Mouse (Mus musculus) forebrain, postnatal 0 days (tissue): ENCODE data around the gene Ttc19. TPM values are rescaled to one million over a fixed set of nuclear protein-coding genes. Genes with fewer than 3 reads are reported as not detected.

Source experiments
- ATAC-seq: fragments of 200-750 bp; cut with Nextera tagmentation; 2 replicates; pipeline ENCODE4 v1.8.0; 2017; ENCODE audit warnings: mild to moderate bottlenecking, moderate library complexity
- DNase-seq: peaks from one replicate; pipeline ENCODE4 v3.0.0-alpha.2; 2015
- H3K27ac ChIP-seq: fragments of 300-500 bp; sonication (generic); 2 replicates; pipeline ENCODE4 v1.5.1; 2014; ENCODE audit warnings: low read depth, mild to moderate bottlenecking, antibody characterized with exemption, low read length, moderate library complexity, mixed read lengths
- H3K27me3 ChIP-seq: fragments of 300-500 bp; sonication (generic); 2 replicates; pipeline ENCODE4 v1.6.1; 2014; ENCODE audit warnings: mild to moderate bottlenecking, low read length, mixed read lengths; ENCODE audit not compliant: insufficient read depth
- H3K36me3 ChIP-seq: fragments of 300-500 bp; sonication (generic); 2 replicates; pipeline ENCODE4 v1.6.1; 2014; ENCODE audit warnings: mild to moderate bottlenecking, moderate library complexity; ENCODE audit not compliant: insufficient read depth
- H3K4me1 ChIP-seq: fragments of 300-500 bp; sonication (generic); 2 replicates; pipeline ENCODE4 v1.6.1; 2014; ENCODE audit warnings: antibody characterized with exemption; ENCODE audit not compliant: insufficient read depth
- H3K4me2 ChIP-seq: fragments of 300-500 bp; sonication (generic); 2 replicates; pipeline ENCODE4 v1.6.1; 2014; ENCODE audit warnings: low read depth, mild to moderate bottlenecking, moderate library complexity
- H3K4me3 ChIP-seq: fragments of 300-500 bp; sonication (generic); 2 replicates; pipeline ENCODE4 v1.5.1; 2014; ENCODE audit warnings: low read depth, low read length, mixed read lengths
- H3K9ac ChIP-seq: fragments of 300-500 bp; sonication (generic); 2 replicates; pipeline ENCODE4 v1.6.1; 2014; ENCODE audit warnings: mild to moderate bottlenecking
- H3K9me3 ChIP-seq: fragments of 300-500 bp; sonication (generic); 2 replicates; pipeline ENCODE4 v1.6.1; 2016; ENCODE audit warnings: low read length
- CTCF ChIP-seq: sonication (generic); IDR thresholded peaks from 2 replicates; pipeline ENCODE4 v1.5.1; 2016; ENCODE audit warnings: antibody characterized with exemption, control low read depth, low read depth
- WGBS: fragments of 180-500 bp; shearing (Covaris S2); extraction: QIAGEN DNeasy Blood & Tissue Kit; methylation state at CpG from one replicate; pipeline ENCODE4 v1.1.7; 2014; 5-methylcytosine and 5-hydroxymethylcytosine counted together
- polyA plus RNA-seq: library from polyadenylated mRNA; unstranded; fragments of >200 nt; fragmentation: Nextera tagmentation; extraction: Ambion mirVana; gene quantifications from 2 replicates; pipeline ENCODE4 v1.2.1, GENCODE M21; 2015
- total RNA-seq: library from RNA; depleted of rRNA; stranded (reverse); fragments of >200 nt; gene quantifications from 2 replicates; pipeline ENCODE4 v1.2.3, GENCODE M21; 2014; rRNA removed

Gene Ttc19
- total RNA-seq, result 52.1 and 64.8 TPM in 2 replicates
- polyA plus RNA-seq, result 24.1 and 34.4 TPM in 2 replicates

GRCm38 (mm10) chr11:62280675-62281600, at the start of gene Ttc19, which contains the start of gene Zswim7:
Gene Ttc19 (plus strand): TSS chr11:62281473.
Gene Zswim7 (minus strand): TSS chr11:62281375.
- Histone ChIP-seq H3K27ac (peak within 1 kb of the TSS; percentile 90), H3K9me3 (no peaks in the 10 kb centered on the region), H3K4me1 (no peaks in the 10 kb centered on the region), H3K27me3 (no peaks in the 10 kb centered on the region), H3K4me2 (peak within 1 kb of the TSS; percentile 71), H3K4me3 (peak within 1 kb of the TSS; percentile 74), H3K36me3 (peaks cover 12% of the 10 kb centered on the region), H3K9ac (peak within 1 kb of the TSS; percentile 82)
- WGBS, result under 1% methylated on average over 67 of the region's 68 CpGs
- ATAC-seq (peak; percentile 97), DNase-seq (peak; percentile 96)
- TF ChIP-seq CTCF, result peak; percentile 83

- no peaks in the 10 kb centered on the region for H3K9me3 ChIP-seq
- no peak overlapping the region for H3K4me3 ChIP-seq
- H3K27ac ChIP-seq, result no peak overlapping the region
- DNase-seq, result no peak
- WGBS, result 81% methylated on average over 12 of the region's 12 CpGs
- no peak for ATAC-seq
- H3K27me3 ChIP-seq, result no peaks in the 10 kb centered on the region
- no peak overlapping the region for H3K9ac ChIP-seq
- no peak for TF ChIP-seq CTCF
- H3K4me2 ChIP-seq, result no peak overlapping the region
- no peaks in the 10 kb centered on the region for H3K4me1 ChIP-seq
- no peaks in the 10 kb centered on the region for H3K36me3 ChIP-seq
Observed at GRCm38 (mm10) chr11:62240631-62241261, 40.5 kb upstream of the Ttc19 start.

- no peaks in the 10 kb centered on the region for H3K4me1 ChIP-seq
- H3K4me2 ChIP-seq, result no peak overlapping the region
- H3K27me3 ChIP-seq, result no peaks in the 10 kb centered on the region; the same call in 1 of the 2 replicates
- no peak overlapping the region for H3K4me3 ChIP-seq
- whole genome bisulfite sequencing, result 85% methylated on average over 8 of the region's 8 CpGs
- ATAC-seq, result no peak
- no peak overlapping the region for H3K9ac ChIP-seq
- H3K27ac ChIP-seq, result no peak overlapping the region
- TF ChIP-seq CTCF, result no peak
- no peaks in the 10 kb centered on the region for H3K36me3 ChIP-seq
- DNase-seq, result no peak
- no peaks in the 10 kb centered on the region for H3K9me3 ChIP-seq
Observed at GRCm38 (mm10) chr11:62243871-62244270, 37.4 kb upstream of the Ttc19 start.

- Histone ChIP-seq H3K27me3 (peaks cover 4% of the 10 kb centered on the region), H3K4me2 (no peak overlapping the region), H3K9ac (no peak overlapping the region), H3K4me3 (no peak overlapping the region), H3K4me1 (0 out of 2 replicates have a peak, but pooled peaks cover 4% of the 10 kb centered on the region), H3K9me3 (no peaks in the 10 kb centered on the region), H3K36me3 (no peaks in the 10 kb centered on the region), H3K27ac (no peak overlapping the region)
- no peak for ATAC-seq
- no peak for TF ChIP-seq CTCF
- 88% methylated on average over 4 of the region's 4 CpGs for WGBS
- DNase-seq, result no peak
Observed at GRCm38 (mm10) chr11:62244471-62244870, 36.8 kb upstream of the Ttc19 start.

GRCm38 (mm10) chr11:62247759-62248400, 33.4 kb upstream of the Ttc19 start:
- Histone ChIP-seq H3K9ac (no peak overlapping the region), H3K4me3 (peak overlapping the region; percentile 63), H3K4me2 (peak overlapping the region; percentile 100), H3K27me3 (peaks cover 17% of the 10 kb centered on the region), H3K9me3 (no peaks in the 10 kb centered on the region), H3K27ac (no peak overlapping the region), H3K4me1 (0 out of 2 replicates have a peak, but pooled peaks cover 5% of the 10 kb centered on the region), H3K36me3 (no peaks in the 10 kb centered on the region)
- DNase-seq, result no peak
- no peak for TF ChIP-seq CTCF
- no peak for ATAC-seq
- 45% methylated on average over 18 of the region's 18 CpGs for WGBS

- Histone ChIP-seq H3K27ac (no peak within 1 kb of the TSS), H3K4me2 (peak within 1 kb of the TSS; percentile 100), H3K27me3 (peaks cover 17% of the 10 kb centered on the region), H3K4me3 (peak within 1 kb of the TSS; percentile 63), H3K9ac (peak within 1 kb of the TSS; percentile 47), H3K9me3 (no peaks in the 10 kb centered on the region), H3K4me1 (0 out of 2 replicates have a peak, but pooled peaks cover 5% of the 10 kb centered on the region), H3K36me3 (no peaks in the 10 kb centered on the region)
- whole genome bisulfite sequencing, result 3% methylated on average over 69 of the region's 69 CpGs
- DNase-seq (peak; percentile 70), ATAC-seq (peak; percentile 88)
- no peak; the same call in 1 of the 2 replicates for TF ChIP-seq CTCF
Observed at GRCm38 (mm10) chr11:62248401-62249244, 32.6 kb upstream of the Ttc19 start, which contains the start of gene Adora2b. Gene Adora2b (plus strand): TSS chr11:62248984.
